Mouse (Mus musculus) midbrain, embryonic 15.5 days (tissue): ENCODE measurements around the gene Chn2. TPM values are rescaled to one million over a fixed set of nuclear protein-coding genes. Genes with fewer than 3 reads are reported as not detected.

ENCODE experiments used
- ATAC-seq: fragments of 200-750 bp; cut with Nextera tagmentation; replicated peaks from 2 replicates; pipeline ENCODE4 v1.8.0; 2017; ENCODE audit warnings: moderate TSS enrichment
- H3K27ac ChIP-seq: fragments of 300-500 bp; sonication (generic); 2 replicates; pipeline ENCODE4 v1.5.1; 2015; ENCODE audit warnings: mild to moderate bottlenecking, inconsistent platforms
- H3K27me3 ChIP-seq: fragments of 300-500 bp; sonication (generic); replicated peaks from 2 replicates; pipeline ENCODE4 v1.6.1; 2015; ENCODE audit warnings: inconsistent platforms
- H3K36me3 ChIP-seq: fragments of 300-500 bp; sonication (generic); replicated peaks from 2 replicates; pipeline ENCODE4 v1.6.1; 2015; ENCODE audit warnings: inconsistent platforms
- H3K4me1 ChIP-seq: fragments of 300-500 bp; sonication (generic); 2 replicates; pipeline ENCODE4 v1.6.1; 2015; ENCODE audit warnings: inconsistent platforms
- H3K4me2 ChIP-seq: fragments of 300-500 bp; sonication (generic); 2 replicates; pipeline ENCODE4 v1.6.1; 2015; ENCODE audit warnings: inconsistent platforms, mild to moderate bottlenecking, moderate library complexity
- H3K4me3 ChIP-seq: fragments of 300-500 bp; sonication (generic); 2 replicates; pipeline ENCODE4 v1.5.1; 2015; ENCODE audit warnings: mild to moderate bottlenecking, inconsistent platforms
- H3K9ac ChIP-seq: fragments of 300-500 bp; sonication (generic); 2 replicates; pipeline ENCODE4 v1.6.1; 2015; ENCODE audit warnings: mild to moderate bottlenecking, inconsistent platforms
- H3K9me3 ChIP-seq: fragments of 300-500 bp; sonication (generic); 2 replicates; pipeline ENCODE4 v1.6.1; 2016; ENCODE audit warnings: inconsistent platforms
- WGBS: fragments of 180-500 bp; shearing (Covaris S2); methylation state at CpG from one replicate; pipeline ENCODE4 v1.1.7; 2015; ENCODE audit warnings: mixed read lengths; 5-methylcytosine and 5-hydroxymethylcytosine counted together
- polyA plus RNA-seq: library from polyadenylated mRNA; unstranded; fragments of >200 nt; fragmentation: Nextera tagmentation; extraction: Ambion mirVana; gene quantifications from 2 replicates; pipeline ENCODE4 v1.2.1, GENCODE M21; 2015

Chn2 gene
- polyA plus RNA-seq, 1 experiment from 2014 or later, result 37.5 TPM

DNA sequence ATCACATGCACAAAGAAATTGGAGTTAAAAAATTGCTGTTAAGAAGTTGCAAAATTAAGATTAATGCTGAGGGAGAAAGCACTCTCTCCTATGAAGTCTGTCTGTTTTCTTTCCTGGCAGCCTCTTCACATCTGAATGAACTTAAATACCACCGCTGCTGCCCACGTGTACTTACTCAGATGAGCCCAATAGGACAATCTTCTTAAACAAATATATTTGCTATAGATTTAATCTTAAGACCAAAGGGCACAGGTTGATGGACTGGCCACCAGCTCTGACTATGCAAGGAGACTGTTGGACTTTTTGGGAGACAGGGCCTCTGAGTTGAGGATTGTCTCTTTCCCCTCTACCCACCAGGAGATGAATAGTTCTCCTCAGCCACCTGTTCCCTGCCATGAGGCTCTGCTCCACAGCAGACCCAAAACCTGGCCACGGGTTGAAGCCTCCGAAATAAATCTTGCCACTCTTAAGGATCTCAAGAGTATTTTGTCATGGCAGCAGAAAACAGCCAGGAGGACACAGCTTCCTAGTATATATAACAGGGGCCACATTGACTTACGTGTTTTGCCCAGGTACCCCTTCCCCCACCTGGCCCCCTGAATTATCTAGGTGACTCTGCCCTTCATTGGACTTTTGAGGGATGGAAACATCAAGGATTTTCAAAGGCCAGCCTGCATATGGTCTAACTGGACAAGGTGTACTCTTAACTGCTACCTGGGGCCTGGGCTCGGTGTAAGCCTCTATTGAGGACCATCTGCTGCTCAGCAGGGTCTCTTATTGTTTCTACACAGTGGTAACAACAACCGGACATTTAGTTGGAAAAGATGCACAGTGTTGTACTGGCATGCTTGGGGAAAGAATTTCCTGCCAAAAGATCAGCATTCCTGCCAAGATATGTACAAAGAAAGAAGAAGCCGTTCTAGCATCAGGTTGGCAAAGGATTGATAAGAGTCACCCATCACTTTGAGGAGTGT lies 6.7 kb downstream of the Chn2 start:
- H3K4me1 ChIP-seq, result peaks cover 12% of the 10 kb centered on the region
- no peak overlapping the region for H3K27ac ChIP-seq
- H3K27me3 ChIP-seq, result no peaks in the 10 kb centered on the region
- H3K36me3 ChIP-seq, result no peaks in the 10 kb centered on the region
- WGBS, result 79% methylated on average over 8 of the region's 8 CpGs
- H3K4me3 ChIP-seq, result no peak overlapping the region
- no peak for ATAC-seq
- no peak overlapping the region for H3K4me2 ChIP-seq
- H3K9ac ChIP-seq, result no peak overlapping the region
- H3K9me3 ChIP-seq, result no peaks in the 10 kb centered on the region

DNA sequence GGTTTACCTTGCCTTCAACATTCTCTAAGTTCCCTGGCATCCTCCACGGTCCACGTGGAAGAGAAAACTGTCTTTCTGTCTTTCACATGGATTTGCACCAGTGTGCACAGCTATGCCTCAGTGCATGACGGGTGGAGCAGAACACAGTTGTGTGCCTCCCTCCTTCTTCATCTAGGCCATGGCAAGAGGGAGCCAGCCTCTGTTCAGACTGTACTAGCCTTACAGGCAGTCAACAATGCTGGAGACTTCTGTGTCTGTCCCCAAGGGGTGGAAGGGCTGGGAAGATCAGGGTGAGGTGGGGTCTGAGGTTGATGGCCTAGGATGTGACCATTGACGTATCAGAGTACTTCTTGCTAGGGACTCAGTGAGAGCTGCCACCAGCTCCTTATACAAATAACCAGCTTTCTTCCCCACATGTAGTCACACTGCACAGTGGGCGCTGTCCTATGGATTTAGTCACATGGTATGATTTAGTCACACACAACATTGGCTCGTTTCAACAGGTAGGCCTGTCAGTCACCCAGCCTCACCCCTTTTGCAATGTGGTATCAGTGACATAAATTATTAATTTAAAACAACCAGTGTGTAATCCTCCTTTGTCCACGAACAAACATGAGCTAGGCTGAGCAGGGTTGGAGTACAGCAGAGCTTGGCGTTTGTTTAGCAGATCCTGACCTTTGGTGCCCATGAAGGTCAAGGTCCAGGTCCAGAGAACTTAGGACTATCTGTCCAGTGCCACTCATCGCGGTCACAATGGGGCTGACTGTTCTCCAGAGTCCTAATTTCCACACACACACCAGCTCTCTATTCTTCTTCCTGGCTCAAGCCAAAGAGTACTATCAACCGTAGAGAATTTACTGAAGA lies 7.8 kb downstream of the Chn2 start:
- no peaks in the 10 kb centered on the region for H3K27me3 ChIP-seq
- 75% methylated on average over 11 of the region's 11 CpGs for WGBS
- H3K9me3 ChIP-seq, result no peaks in the 10 kb centered on the region
- H3K36me3 ChIP-seq, result no peaks in the 10 kb centered on the region
- ATAC-seq, result no peak
- 0 out of 2 replicates have a peak, but pooled peaks cover 1% of the 10 kb centered on the region for H3K4me1 ChIP-seq
- no peak overlapping the region for H3K27ac ChIP-seq
- H3K4me3 ChIP-seq, result no peak overlapping the region
- H3K4me2 ChIP-seq, result no peak overlapping the region
- no peak overlapping the region for H3K9ac ChIP-seq

DNA sequence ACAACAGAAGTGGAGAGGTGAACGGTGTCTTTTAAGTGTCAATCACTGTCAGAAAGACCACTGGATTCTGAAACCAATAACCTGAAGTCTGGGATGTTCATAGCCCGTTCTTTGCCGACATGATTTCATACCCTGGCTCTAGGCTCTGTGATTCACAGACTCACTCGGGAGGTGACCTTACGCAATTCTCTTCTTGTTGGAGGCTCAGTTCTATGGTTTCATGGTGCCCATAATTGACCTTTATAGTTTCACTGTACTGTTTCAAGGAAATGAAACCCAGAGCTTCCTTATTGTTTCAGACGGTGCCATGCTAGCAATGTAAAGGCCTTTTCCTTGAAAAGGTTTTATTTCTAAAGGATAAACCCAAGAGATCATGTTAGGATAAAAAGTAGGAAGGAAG lies 9.4 kb downstream of the Chn2 start:
- H3K4me3 ChIP-seq, result no peak overlapping the region
- H3K27me3 ChIP-seq, result no peaks in the 10 kb centered on the region
- no peak overlapping the region for H3K27ac ChIP-seq
- ATAC-seq, result no peak
- no peaks in the 10 kb centered on the region for H3K36me3 ChIP-seq
- H3K4me2 ChIP-seq, result no peak overlapping the region
- WGBS, result 89% methylated on average over 6 of the region's 6 CpGs
- no peaks in the 10 kb centered on the region for H3K9me3 ChIP-seq
- no peaks in the 10 kb centered on the region for H3K4me1 ChIP-seq
- H3K9ac ChIP-seq, result no peak overlapping the region

DNA sequence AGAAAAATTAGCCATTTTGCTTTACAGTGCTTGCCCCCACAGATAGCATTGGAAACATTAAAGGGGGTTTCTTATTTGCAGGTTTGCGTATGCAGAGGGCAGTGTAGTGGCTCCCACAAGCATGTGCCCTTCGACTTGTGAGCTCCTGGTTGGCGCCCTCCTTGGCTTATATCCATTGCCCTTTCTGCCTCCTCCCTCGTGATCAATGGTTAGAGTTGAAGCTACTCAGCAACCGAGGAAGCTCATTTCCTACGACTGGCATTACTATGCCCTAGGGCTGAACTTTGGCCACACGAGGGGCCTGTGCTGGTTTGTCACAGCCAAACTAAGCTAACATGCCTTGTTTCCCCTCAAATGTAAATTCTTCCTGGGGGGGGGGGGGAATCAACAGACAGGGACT lies 11.8 kb downstream of the Chn2 start:
- Histone ChIP-seq H3K27me3 (no peaks in the 10 kb centered on the region), H3K27ac (no peak overlapping the region), H3K4me1 (peaks cover 11% of the 10 kb centered on the region; the same call in 1 of the 2 replicates), H3K36me3 (no peaks in the 10 kb centered on the region), H3K9ac (no peak overlapping the region), H3K9me3 (no peaks in the 10 kb centered on the region), H3K4me3 (no peak overlapping the region), H3K4me2 (no peak overlapping the region)
- no peak for ATAC-seq
- WGBS, result 67% methylated on average over 7 of the region's 7 CpGs

DNA sequence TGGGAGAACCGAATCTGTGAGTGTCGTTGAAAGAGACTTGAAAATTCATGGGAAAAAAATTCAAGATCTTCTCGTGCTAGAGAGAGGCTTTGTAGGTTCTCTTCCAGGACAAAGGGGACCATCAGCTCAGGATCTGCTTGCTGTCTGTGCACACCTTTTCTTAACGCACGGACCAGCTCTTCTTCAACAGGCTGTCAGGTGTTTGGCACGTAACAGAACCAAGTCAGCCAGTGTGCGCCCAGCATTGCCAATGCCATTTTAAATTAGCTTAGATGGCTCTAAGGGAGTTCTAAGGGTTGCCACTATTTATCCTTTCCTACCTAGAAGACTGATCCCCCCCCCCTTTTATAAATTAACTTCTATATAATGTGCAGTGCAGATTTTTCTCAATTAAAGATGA lies 12.8 kb downstream of the Chn2 start:
- Histone ChIP-seq H3K27ac (no peak overlapping the region), H3K4me3 (no peak overlapping the region), H3K9ac (no peak overlapping the region), H3K4me1 (peaks cover 20% of the 10 kb centered on the region), H3K9me3 (no peaks in the 10 kb centered on the region), H3K36me3 (no peaks in the 10 kb centered on the region), H3K27me3 (no peaks in the 10 kb centered on the region), H3K4me2 (no peak overlapping the region)
- WGBS, result 89% methylated on average over 7 of the region's 7 CpGs
- ATAC-seq, result no peak

DNA sequence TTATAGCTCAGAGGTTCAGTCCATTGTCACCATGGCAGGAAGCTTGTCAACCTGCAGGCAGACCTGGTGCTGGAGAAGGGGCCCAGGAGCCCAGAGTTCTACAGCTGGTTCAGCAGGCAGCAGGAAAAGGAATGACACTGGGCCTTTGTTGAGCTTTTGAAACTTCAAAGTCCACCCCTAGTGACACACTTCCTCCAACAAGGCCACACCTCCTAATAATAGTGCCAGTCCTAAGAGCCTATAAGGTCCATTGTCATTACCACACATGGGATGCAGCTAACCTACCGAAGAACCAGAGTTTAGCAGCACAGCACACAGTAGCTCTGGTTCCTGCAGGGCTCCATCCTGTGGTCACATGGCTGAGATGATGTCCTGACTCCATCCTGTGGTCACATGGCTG lies 13.3 kb downstream of the Chn2 start:
- peaks cover 23% of the 10 kb centered on the region for H3K4me1 ChIP-seq
- no peak overlapping the region for H3K4me3 ChIP-seq
- H3K4me2 ChIP-seq, result no peak overlapping the region
- H3K27me3 ChIP-seq, result no peaks in the 10 kb centered on the region
- WGBS, result 94% methylated on average over 1 of the region's 1 CpGs
- no peaks in the 10 kb centered on the region for H3K9me3 ChIP-seq
- H3K9ac ChIP-seq, result no peak overlapping the region
- no peaks in the 10 kb centered on the region for H3K36me3 ChIP-seq
- ATAC-seq, result no peak
- no peak overlapping the region for H3K27ac ChIP-seq

DNA sequence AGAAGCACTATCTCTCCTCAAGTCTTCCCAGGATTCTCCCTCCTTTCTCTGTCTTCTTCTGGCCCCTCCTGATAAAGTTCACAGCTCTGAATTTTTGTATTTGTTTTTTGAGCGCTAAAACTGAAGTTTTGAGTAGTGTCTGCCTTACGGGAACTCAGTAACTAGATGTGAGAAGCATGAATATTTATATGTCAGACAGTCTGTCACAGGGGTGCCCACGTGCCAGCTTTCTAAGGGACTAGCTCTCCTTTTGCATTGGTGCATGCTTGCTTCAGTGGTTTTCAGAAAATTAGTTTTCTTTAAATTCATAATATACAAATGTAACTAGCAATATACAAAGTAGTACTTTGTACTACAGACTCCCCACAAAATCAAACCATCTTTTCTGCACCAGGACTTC lies 14.0 kb downstream of the Chn2 start:
- Histone ChIP-seq H3K27me3 (no peaks in the 10 kb centered on the region), H3K4me1 (peaks cover 23% of the 10 kb centered on the region), H3K27ac (no peak overlapping the region), H3K4me2 (no peak overlapping the region), H3K9ac (no peak overlapping the region), H3K4me3 (no peak overlapping the region), H3K9me3 (no peaks in the 10 kb centered on the region), H3K36me3 (no peaks in the 10 kb centered on the region)
- no peak for ATAC-seq
- WGBS, result 64% methylated on average over 3 of the region's 3 CpGs

DNA sequence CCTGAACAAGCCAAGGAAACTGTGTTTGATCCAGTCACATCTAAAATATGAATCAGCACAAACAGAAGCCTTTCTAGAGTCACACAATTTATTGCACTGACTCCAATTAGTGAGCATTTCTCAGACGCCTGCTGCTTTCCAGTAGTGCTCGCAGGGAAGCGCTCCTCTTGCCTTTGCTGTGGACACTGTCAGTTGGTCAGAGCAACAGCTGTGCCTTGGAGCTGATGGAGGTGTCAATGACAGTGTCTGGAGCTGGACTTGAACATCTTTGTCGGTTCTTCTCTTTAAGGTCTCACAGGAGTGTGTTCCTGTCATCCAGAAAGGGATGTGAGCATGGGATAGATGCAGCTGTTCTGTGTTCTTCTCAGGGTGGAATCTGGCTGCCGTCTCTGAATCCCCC lies 16.0 kb downstream of the Chn2 start:
- Histone ChIP-seq H3K27ac (no peak overlapping the region), H3K36me3 (no peaks in the 10 kb centered on the region), H3K4me1 (peaks cover 23% of the 10 kb centered on the region), H3K27me3 (no peaks in the 10 kb centered on the region), H3K9ac (no peak overlapping the region), H3K4me3 (no peak overlapping the region), H3K9me3 (no peaks in the 10 kb centered on the region), H3K4me2 (no peak overlapping the region)
- WGBS, result 67% methylated on average over 5 of the region's 5 CpGs
- ATAC-seq, result no peak

DNA sequence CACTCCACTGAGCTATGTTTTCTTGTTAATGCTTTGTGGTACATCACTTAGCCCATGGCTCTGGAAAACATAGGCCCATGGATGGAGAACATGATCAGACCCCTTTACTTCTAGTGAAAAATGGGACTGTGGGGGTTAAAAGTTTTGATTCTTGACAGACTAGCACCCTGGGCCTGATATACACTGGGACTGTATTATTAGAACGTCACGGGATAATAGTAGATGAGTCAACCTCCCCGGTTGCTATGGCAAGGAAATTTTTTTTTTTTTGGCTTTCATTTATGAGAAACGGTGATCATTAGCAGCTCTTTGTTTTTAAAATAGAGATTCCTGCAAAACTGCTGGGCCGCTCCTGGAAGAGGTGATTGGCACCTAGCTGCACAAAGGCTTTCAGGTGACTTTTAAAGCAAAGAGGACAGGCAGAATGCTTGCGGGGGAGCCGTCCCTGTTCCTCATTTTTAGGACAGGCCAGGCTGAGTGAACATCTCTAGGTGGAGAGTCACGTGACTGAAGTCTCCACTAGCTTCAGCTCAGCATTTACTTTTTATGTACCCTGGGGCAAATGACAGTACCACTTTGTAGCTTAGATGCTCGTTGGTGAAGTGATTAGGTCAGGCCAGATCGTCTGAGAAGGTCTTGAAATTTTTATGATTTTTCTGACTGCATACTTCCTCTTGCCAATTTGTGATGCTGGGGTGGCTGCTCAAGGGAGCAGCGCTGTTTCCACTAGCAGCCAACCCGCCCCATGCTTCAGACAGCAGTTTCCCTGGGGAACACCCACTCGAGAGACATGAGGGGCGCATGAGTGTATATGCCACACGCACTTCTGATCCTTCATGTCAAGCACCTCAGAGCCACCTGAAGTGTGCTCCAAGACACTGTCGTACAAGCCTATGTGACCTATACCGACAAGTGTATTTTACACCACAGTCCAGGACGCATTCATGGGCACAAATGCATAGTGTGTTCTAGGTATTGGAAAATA lies 17.5 kb downstream of the Chn2 start:
- no peaks in the 10 kb centered on the region for H3K27me3 ChIP-seq
- peak overlapping the region; percentile 38; the same call in 1 of the 2 replicates for H3K27ac ChIP-seq
- peaks cover 28% of the 10 kb centered on the region for H3K4me1 ChIP-seq
- no peak overlapping the region for H3K4me2 ChIP-seq
- H3K9me3 ChIP-seq, result no peaks in the 10 kb centered on the region
- no peaks in the 10 kb centered on the region for H3K36me3 ChIP-seq
- ATAC-seq, result peak; percentile 25; the same call in 1 of the 2 replicates
- H3K4me3 ChIP-seq, result no peak overlapping the region
- H3K9ac ChIP-seq, result no peak overlapping the region
- 62% methylated on average over 18 of the region's 18 CpGs for WGBS

DNA sequence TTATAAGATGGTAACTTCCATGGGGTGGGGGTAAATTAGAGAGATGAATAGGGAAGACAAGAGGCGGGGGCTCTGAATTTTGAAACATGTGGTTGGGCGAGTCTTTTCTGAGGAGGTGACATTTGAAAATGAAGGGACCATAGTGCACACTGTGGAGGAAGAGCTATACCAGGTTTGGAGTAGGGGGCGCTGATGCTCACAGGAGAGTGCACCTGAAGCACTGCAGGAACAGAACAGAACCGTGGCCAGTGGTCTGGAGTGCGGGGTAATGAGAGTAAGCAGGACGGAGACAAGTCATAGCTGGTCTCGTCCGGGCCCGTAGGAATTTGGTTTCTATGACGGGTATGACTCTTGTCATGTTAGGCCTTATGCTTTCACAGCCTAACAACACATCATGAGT lies 18.3 kb downstream of the Chn2 start:
- 79% methylated on average over 10 of the region's 10 CpGs for WGBS
- ATAC-seq, result peak; percentile 40
- Histone ChIP-seq H3K27me3 (no peaks in the 10 kb centered on the region), H3K36me3 (no peaks in the 10 kb centered on the region), H3K9me3 (no peaks in the 10 kb centered on the region), H3K27ac (no peak overlapping the region), H3K9ac (no peak overlapping the region), H3K4me2 (no peak overlapping the region), H3K4me3 (no peak overlapping the region), H3K4me1 (peaks cover 28% of the 10 kb centered on the region)

DNA sequence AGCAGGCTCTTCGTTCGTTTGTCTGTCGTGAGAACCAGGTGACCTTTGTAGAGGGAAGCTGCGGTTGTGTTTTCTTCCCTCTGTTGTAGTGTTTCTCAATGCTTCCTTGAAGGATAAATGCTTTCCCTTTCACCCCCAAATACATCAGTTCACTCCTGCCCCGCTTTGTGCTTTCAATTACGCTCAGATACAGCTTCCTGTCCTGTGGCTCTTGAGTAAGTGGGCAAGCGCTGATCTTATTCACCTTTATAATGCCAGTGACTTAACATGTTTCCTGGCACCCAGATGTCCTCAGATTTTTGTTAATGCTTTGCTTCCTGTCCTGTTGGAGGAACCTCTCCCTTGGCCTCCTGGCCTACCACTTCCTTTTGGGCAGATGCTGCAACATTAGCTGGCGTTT lies 19.5 kb downstream of the Chn2 start:
- Histone ChIP-seq H3K36me3 (no peaks in the 10 kb centered on the region), H3K27ac (no peak overlapping the region), H3K4me2 (no peak overlapping the region), H3K4me3 (no peak overlapping the region), H3K4me1 (peaks cover 28% of the 10 kb centered on the region), H3K27me3 (no peaks in the 10 kb centered on the region), H3K9ac (no peak overlapping the region), H3K9me3 (no peaks in the 10 kb centered on the region)
- WGBS, result 80% methylated on average over 8 of the region's 8 CpGs
- ATAC-seq, result no peak
